Mouse (Mus musculus) neural tube, embryonic 13.5 days (tissue): Measurements from ENCODE around the gene Ndufaf2. TPM values are rescaled to one million over a fixed set of nuclear protein-coding genes. Genes with fewer than 3 reads are reported as not detected.
A peak's percentile ranks its signal among the peaks of the same experiment; 100 is the strongest.

ENCODE experiments used
- ATAC-seq: fragments of 200-750 bp; cut with Nextera tagmentation; 2 replicates; pipeline ENCODE4 v1.8.0; 2017; ENCODE audit warnings: low read depth, mild to moderate bottlenecking, moderate TSS enrichment, moderate library complexity
- H3K27ac ChIP-seq: fragments of 300-500 bp; sonication (generic); replicated peaks from 2 replicates; pipeline ENCODE4 v1.5.1; 2015; ENCODE audit warnings: moderate library complexity, mild to moderate bottlenecking, inconsistent platforms
- H3K27me3 ChIP-seq: fragments of 300-500 bp; sonication (generic); 2 replicates; pipeline ENCODE4 v1.6.1; 2015; ENCODE audit warnings: mild to moderate bottlenecking, inconsistent platforms
- H3K36me3 ChIP-seq: fragments of 300-500 bp; sonication (generic); 2 replicates; pipeline ENCODE4 v1.6.1; 2015; ENCODE audit warnings: mild to moderate bottlenecking, inconsistent platforms
- H3K4me1 ChIP-seq: fragments of 300-500 bp; sonication (generic); replicated peaks from 2 replicates; pipeline ENCODE4 v1.6.1; 2015; ENCODE audit warnings: inconsistent platforms
- H3K4me2 ChIP-seq: fragments of 300-500 bp; sonication (generic); 2 replicates; pipeline ENCODE4 v1.6.1; 2015; ENCODE audit warnings: inconsistent platforms, mild to moderate bottlenecking, moderate library complexity
- H3K4me3 ChIP-seq: fragments of 300-500 bp; sonication (generic); 2 replicates; pipeline ENCODE4 v1.5.1; 2015; ENCODE audit warnings: mild to moderate bottlenecking, inconsistent platforms
- H3K9ac ChIP-seq: fragments of 300-500 bp; sonication (generic); 2 replicates; pipeline ENCODE4 v1.6.1; 2015; ENCODE audit warnings: moderate library complexity, mild to moderate bottlenecking, inconsistent platforms
- H3K9me3 ChIP-seq: fragments of 300-500 bp; sonication (generic); 2 replicates; pipeline ENCODE4 v1.6.1; 2016; ENCODE audit warnings: inconsistent platforms
- WGBS: fragments of 180-500 bp; shearing (Covaris S2); methylation state at CpG from one replicate; pipeline ENCODE4 v1.1.7; 2015; 5-methylcytosine and 5-hydroxymethylcytosine counted together
- polyA plus RNA-seq: library from polyadenylated mRNA; unstranded; fragments of >200 nt; fragmentation: Nextera tagmentation; extraction: Ambion mirVana; gene quantifications from 2 replicates; pipeline ENCODE4 v1.2.1, GENCODE M21; 2015

The Ndufaf2 gene
- polyA plus RNA-seq, 1 experiment from 2014 or later = 73.8 TPM

DNA sequence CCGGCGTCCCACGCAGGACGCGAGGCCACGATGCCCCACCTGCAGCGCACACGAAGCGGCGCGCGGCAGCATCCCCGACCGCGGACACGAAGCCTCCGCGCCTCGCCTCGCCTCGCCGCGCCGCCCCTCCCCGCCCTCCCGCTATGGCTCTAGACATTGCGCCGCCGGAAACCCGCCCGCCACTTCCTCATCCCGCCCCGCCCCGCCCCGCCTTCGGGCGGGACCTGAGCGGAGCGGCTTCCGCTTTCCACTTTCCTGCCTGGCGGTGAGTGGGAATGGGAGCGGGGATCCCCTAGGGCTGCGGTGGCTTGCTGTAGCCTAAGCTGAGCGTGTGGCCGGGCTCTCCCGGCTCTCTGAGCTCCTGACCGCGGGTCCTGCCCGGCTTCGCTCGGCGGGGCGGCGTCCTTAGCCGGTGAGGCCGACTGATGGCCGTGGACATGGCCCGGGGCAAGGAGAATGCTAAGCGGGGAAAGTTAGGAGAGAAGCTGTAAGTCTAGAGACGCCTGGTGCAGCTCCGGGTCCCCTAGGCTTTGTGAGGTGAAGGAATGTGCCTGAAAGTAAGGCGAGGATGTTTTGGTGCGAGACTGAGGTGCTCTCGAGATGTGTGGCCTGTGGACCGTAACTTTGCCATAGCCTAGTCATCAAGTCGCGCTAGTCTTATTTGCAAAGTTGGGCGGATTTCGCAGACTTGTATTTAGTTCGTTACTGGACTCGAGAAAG is 114.0 kb downstream of the Ndufaf2 start, which contains the start of gene Smim15:
TSS of gene Smim15 (plus strand) at position 225 of the 720 bp plus-strand sequence.
- Histone ChIP-seq H3K27ac (peak within 1 kb of the TSS; percentile 94), H3K4me1 (peaks cover 46% of the 10 kb centered on the region), H3K36me3 (peaks cover 7% of the 10 kb centered on the region; the same call in 1 of the 2 replicates), H3K27me3 (no peaks in the 10 kb centered on the region), H3K9ac (peak within 1 kb of the TSS; percentile 93), H3K4me3 (peak within 1 kb of the TSS; percentile 87), H3K9me3 (no peaks in the 10 kb centered on the region), H3K4me2 (peak within 1 kb of the TSS; percentile 64)
- under 1% methylated on average over 71 of the region's 71 CpGs for WGBS
- peak; percentile 97 for ATAC-seq

DNA sequence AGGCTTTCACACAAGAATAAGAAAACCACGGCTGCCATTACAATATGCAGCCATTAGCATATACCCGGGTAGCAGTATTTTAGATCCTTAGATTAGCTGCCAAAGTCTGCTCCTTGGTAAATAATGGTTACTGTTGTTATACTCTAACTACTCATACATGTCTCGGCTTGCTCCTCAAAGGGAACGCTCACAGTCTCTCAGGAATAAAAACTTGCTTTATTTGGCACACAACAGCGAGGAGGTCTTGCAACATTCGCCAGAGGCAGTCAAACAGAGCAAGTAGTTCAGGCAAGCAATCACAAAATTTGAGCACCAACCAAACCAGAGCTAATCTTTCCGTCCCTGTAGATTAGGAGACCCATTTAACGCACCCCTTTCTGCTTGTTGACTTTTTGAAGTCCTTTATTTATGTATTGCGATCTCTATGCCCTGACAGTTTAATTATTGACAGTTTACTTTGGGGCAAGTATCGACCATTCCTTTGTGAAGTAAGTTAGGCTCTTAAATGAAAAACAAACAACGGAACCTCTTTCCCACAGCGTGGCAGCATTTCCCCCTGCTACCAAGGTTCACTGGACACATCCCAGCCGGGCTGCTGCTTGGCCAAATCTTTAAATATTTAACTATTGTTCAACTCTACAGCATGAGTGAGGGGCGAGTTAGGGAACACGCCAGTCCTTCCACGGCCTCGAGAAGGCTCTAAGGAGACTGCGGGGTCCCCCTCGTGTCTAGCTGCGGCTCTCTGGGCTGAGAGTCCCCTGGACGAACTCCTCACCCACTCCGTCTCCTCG is 114.8 kb downstream of the Ndufaf2 start:
- H3K4me1 ChIP-seq = peaks cover 46% of the 10 kb centered on the region
- peak; percentile 71 for ATAC-seq
- 1% methylated on average over 23 of the region's 23 CpGs for WGBS
- peak overlapping the region; percentile 64 for H3K4me2 ChIP-seq
- H3K27me3 ChIP-seq = no peaks in the 10 kb centered on the region
- peaks cover 7% of the 10 kb centered on the region; the same call in 1 of the 2 replicates for H3K36me3 ChIP-seq
- H3K4me3 ChIP-seq = peak overlapping the region; percentile 87
- H3K9ac ChIP-seq = peak overlapping the region; percentile 93
- no peaks in the 10 kb centered on the region for H3K9me3 ChIP-seq
- H3K27ac ChIP-seq = peak overlapping the region; percentile 94

DNA sequence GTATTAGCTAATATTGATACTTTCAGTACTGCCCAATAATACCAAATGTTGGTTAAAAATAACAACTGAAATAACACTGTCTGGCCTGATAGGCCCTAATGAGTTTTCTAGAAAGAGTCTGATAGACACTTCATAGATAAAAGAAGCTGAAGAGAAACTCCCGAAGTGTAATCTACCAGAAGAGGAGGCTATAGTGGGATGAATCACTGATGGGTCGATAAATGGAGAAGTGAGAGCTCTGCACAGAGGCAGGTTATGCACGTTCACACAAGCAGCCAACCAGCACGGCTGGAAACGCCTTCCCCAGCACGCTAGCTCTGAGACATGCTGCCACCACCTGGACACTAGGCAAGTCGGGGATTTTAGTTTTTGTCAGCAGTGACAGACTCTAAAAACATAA is 117.1 kb downstream of the Ndufaf2 start:
- H3K9me3 ChIP-seq = no peaks in the 10 kb centered on the region
- H3K4me1 ChIP-seq = peaks cover 46% of the 10 kb centered on the region
- no peak overlapping the region for H3K9ac ChIP-seq
- no peak overlapping the region for H3K4me2 ChIP-seq
- no peak overlapping the region for H3K4me3 ChIP-seq
- no peak overlapping the region for H3K27ac ChIP-seq
- no peaks in the 10 kb centered on the region for H3K36me3 ChIP-seq
- WGBS = 4% methylated on average over 7 of the region's 7 CpGs
- ATAC-seq = peak; percentile 52; the same call in 1 of the 2 replicates
- H3K27me3 ChIP-seq = no peaks in the 10 kb centered on the region

DNA sequence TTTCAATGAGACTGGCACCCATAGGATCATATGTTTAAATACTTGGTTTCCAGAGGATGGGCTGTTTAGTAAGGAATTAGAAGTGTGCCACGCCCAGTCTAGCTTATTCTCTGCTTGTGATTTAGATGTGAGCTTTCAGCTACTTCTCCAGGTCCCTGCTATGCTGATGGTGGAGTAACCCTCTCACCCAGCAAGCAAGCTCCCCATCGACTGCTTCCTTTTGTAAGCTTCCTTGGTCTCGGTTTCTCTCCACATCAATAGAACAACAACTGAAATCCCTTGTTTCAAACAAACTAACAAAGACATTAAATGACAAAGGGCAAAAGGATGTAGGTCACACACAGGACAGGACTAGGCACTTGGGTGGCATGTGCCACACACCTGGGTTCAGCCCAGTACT is 118.0 kb downstream of the Ndufaf2 start:
- Histone ChIP-seq H3K27me3 (no peaks in the 10 kb centered on the region), H3K9me3 (no peaks in the 10 kb centered on the region), H3K4me1 (peaks cover 38% of the 10 kb centered on the region), H3K36me3 (no peaks in the 10 kb centered on the region), H3K4me3 (no peak overlapping the region), H3K9ac (no peak overlapping the region), H3K4me2 (no peak overlapping the region), H3K27ac (no peak overlapping the region)
- 51% methylated on average over 3 of the region's 3 CpGs for WGBS
- ATAC-seq = no peak

GRCm38 (mm10) chr13:108039902-108040301 is 118.5 kb downstream of the Ndufaf2 start:
- H3K4me3 ChIP-seq = no peak overlapping the region
- no peak overlapping the region for H3K27ac ChIP-seq
- 88% methylated on average over 9 of the region's 9 CpGs for WGBS
- no peaks in the 10 kb centered on the region for H3K27me3 ChIP-seq
- no peaks in the 10 kb centered on the region for H3K36me3 ChIP-seq
- no peak for ATAC-seq
- no peak overlapping the region for H3K9ac ChIP-seq
- H3K9me3 ChIP-seq = no peaks in the 10 kb centered on the region
- peaks cover 34% of the 10 kb centered on the region for H3K4me1 ChIP-seq
- H3K4me2 ChIP-seq = no peak overlapping the region

DNA sequence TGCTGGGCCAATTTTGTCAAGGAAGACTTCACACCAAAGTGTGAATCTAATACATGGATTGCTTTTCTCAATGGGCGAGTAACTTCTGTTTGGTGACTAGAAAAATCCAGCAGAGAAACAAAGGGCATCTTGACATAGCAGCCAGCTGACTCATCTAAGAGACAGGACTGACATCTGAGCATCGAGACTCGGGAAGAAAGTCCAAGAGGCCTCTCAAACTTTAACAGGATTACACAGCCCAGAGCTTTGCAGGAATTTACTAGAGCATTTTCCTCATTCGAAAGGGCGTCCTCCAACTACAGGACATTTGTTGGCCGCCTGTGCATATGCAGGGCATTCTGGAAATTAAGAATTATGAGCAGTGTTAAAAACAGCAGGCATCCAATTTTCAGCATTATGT is 119.0 kb downstream of the Ndufaf2 start:
- H3K9ac ChIP-seq = no peak overlapping the region
- no peaks in the 10 kb centered on the region for H3K27me3 ChIP-seq
- no peak overlapping the region for H3K27ac ChIP-seq
- no peak for ATAC-seq
- no peaks in the 10 kb centered on the region for H3K9me3 ChIP-seq
- no peak overlapping the region for H3K4me3 ChIP-seq
- peaks cover 32% of the 10 kb centered on the region for H3K4me1 ChIP-seq
- no peak overlapping the region for H3K4me2 ChIP-seq
- 77% methylated on average over 6 of the region's 6 CpGs for WGBS
- H3K36me3 ChIP-seq = no peaks in the 10 kb centered on the region

DNA sequence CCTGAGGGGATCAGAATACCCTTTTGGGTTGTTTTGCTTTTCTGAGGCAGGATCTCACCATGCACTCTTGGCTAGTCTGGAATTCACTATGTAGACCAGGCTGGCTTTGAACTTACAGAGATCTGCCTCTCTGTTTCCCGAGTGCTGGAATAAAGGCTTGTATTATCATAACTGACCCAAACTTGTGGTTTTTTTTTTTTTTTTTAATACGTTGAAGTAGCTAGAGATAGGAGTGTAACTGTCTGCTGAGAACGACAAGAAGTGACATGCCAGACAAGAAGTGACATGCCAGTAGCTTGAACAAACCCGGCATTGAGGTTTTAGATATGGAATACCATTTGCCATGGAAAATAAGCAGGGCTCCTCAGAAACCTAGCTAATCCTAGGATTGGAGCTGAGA is 125.6 kb downstream of the Ndufaf2 start:
- Histone ChIP-seq H3K9ac (no peak overlapping the region), H3K4me2 (no peak overlapping the region), H3K27ac (no peak overlapping the region), H3K9me3 (no peaks in the 10 kb centered on the region), H3K27me3 (no peaks in the 10 kb centered on the region), H3K36me3 (no peaks in the 10 kb centered on the region), H3K4me1 (no peaks in the 10 kb centered on the region), H3K4me3 (no peak overlapping the region)
- no peak for ATAC-seq
- 94% methylated on average over 4 of the region's 4 CpGs for WGBS

- H3K4me3 ChIP-seq = no peak overlapping the region
- ATAC-seq = no peak
- WGBS = 67% methylated on average over 3 of the region's 3 CpGs
These were observed 132.6 kb downstream of the Ndufaf2 start for GRCm38 (mm10) chr13:108025802-108026201.

GRCm38 (mm10) chr13:108017349-108017748 is 141.1 kb downstream of the Ndufaf2 start:
- Histone ChIP-seq H3K4me2 (no peak overlapping the region), H3K4me1 (no peaks in the 10 kb centered on the region), H3K4me3 (no peak overlapping the region), H3K27ac (no peak overlapping the region), H3K9me3 (no peaks in the 10 kb centered on the region), H3K9ac (no peak overlapping the region), H3K36me3 (no peaks in the 10 kb centered on the region), H3K27me3 (no peaks in the 10 kb centered on the region)
- ATAC-seq = no peak
- 83% methylated on average over 6 of the region's 6 CpGs for WGBS

More at GRCm38 (mm10) chr13:108025802-108026201, 132.6 kb downstream of the Ndufaf2 start:
- H3K9ac ChIP-seq = no peak overlapping the region
- H3K4me2 ChIP-seq = no peak overlapping the region
- no peak overlapping the region for H3K27ac ChIP-seq
- H3K9me3 ChIP-seq = no peaks in the 10 kb centered on the region
- no peaks in the 10 kb centered on the region for H3K36me3 ChIP-seq
- H3K27me3 ChIP-seq = no peaks in the 10 kb centered on the region
- H3K4me1 ChIP-seq = no peaks in the 10 kb centered on the region

GRCm38 (mm10) chr13:108015166-108015565 is 143.3 kb downstream of the Ndufaf2 start:
- Histone ChIP-seq H3K27me3 (no peaks in the 10 kb centered on the region), H3K36me3 (no peaks in the 10 kb centered on the region), H3K4me3 (no peak overlapping the region), H3K4me2 (no peak overlapping the region), H3K9me3 (no peaks in the 10 kb centered on the region), H3K4me1 (no peaks in the 10 kb centered on the region), H3K9ac (no peak overlapping the region), H3K27ac (no peak overlapping the region)
- no peak for ATAC-seq
- 88% methylated on average over 6 of the region's 6 CpGs for WGBS

- no peak for ATAC-seq
- Histone ChIP-seq H3K9ac (no peak overlapping the region), H3K36me3 (no peaks in the 10 kb centered on the region), H3K27ac (no peak overlapping the region), H3K9me3 (no peaks in the 10 kb centered on the region), H3K4me1 (no peaks in the 10 kb centered on the region), H3K4me2 (no peak overlapping the region), H3K27me3 (no peaks in the 10 kb centered on the region), H3K4me3 (no peak overlapping the region)
- 90% methylated on average over 6 of the region's 6 CpGs for WGBS
These were observed 144.6 kb downstream of the Ndufaf2 start for GRCm38 (mm10) chr13:108013839-108014238.

DNA sequence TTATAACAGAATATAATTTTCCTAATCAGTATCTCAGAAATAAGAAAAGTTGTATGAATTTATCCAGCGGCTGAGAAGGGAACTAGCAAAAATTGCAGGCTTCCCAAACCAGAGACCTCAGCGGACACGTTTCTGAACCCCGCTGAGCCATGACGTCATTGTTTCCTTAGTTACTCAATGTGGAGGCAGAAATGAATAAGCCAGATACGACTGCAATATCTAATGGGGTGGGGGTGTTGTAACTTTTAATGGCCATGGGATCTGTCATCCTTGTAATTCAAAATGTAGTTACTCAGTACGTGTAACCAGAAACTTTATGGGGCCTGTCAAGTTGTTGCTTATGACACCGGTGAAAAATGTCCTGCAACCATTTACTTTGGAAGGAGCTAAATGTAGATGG is 145.3 kb downstream of the Ndufaf2 start:
- WGBS = 80% methylated on average over 8 of the region's 8 CpGs
- no peaks in the 10 kb centered on the region for H3K4me1 ChIP-seq
- no peaks in the 10 kb centered on the region for H3K27me3 ChIP-seq
- no peak overlapping the region for H3K9ac ChIP-seq
- no peaks in the 10 kb centered on the region for H3K9me3 ChIP-seq
- no peak overlapping the region for H3K4me2 ChIP-seq
- no peak overlapping the region for H3K4me3 ChIP-seq
- H3K27ac ChIP-seq = no peak overlapping the region
- ATAC-seq = no peak
- H3K36me3 ChIP-seq = no peaks in the 10 kb centered on the region
